Mouse (Mus musculus) olfactory bulb, adult 2 months (tissue): ENCODE measurements around the gene Nfic.

ENCODE experiments used
- CTCF ChIP-seq: fragments of 200-500 bp; IDR thresholded peaks from 2 replicates; pipeline ENCODE4 v1.5.1; 2012; ENCODE audit warnings: low read depth, mild to moderate bottlenecking, low read length, moderate library complexity; ENCODE audit not compliant: insufficient read depth
- POLR2A ChIP-seq: fragments of 200-500 bp; IDR thresholded peaks from 2 replicates; pipeline ENCODE4 v1.6.1; 2012; ENCODE audit warnings: mild to moderate bottlenecking, low read depth, low read length, moderate library complexity; ENCODE audit not compliant: insufficient read depth

DNA sequence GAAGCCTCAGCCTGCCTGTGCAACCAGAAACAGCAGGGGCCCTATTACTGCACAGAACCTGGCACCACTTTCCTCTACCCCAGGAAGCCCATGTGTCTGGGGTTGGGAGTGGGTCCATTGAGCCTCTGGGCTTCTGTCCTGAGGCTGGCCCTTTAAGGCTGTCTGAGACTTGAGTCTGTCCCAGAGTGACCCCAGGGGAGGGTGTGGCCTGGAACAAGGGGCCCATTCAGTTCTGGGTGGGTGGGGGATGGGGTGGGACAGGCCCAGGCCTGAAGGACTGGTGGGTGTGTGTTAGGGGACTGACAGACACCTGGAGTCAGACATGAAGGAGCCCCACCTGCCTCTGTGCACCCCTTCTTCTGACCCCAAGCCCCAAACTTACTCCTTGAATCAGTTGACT lies 40.8 kb downstream of the Nfic start:
- TF ChIP-seq POLR2A (no peak), CTCF (no peak)
